Mouse (Mus musculus): ENCODE results near the gene Ddx20.

GRCm38 (mm10) chr3:105642186-105642585 is 45.2 kb downstream of the Ddx20 start:
- TF ChIP-seq CTCF (IDR thresholded peaks at IDR 0.05; ENCODE audit: borderline replicate concordance, insufficient read depth, low read depth, low read length) (peak; percentile 66), POLR2A (IDR thresholded peaks at IDR 0.05; ENCODE audit: borderline replicate concordance, insufficient read depth, low read length) (no peak)

All from cerebellum, adult 2 months (tissue).